Mouse (Mus musculus) layer of hippocampus, adult 18-20 months (tissue): Measurements from ENCODE around the gene Zfhx2. TPM values are rescaled to one million over a fixed set of nuclear protein-coding genes. Genes with fewer than 3 reads are reported as not detected.

ENCODE experiments used
- DNase-seq, 2 experiments: peaks; one replicate each; pipeline ENCODE4 v3.0.0; 2022; ENCODE audit warnings: low spot score in 2 of 2
- total RNA-seq, 2 experiments: library from RNA; stranded (reverse); gene quantifications; 2 replicates each; pipeline ENCODE4 v1.2.3; 2021

Zfhx2 gene
- total RNA-seq, 2 experiments from 2014 or later = 52.9 to 58.5 TPM

- no peak for DNase-seq
Measured at GRCm38 (mm10) chr14:55106990-55107389, 14.9 kb upstream of the Zfhx2 start.

GRCm38 (mm10) chr14:55105836-55106809 is 14.0 kb upstream of the Zfhx2 start, which contains the start of gene Ap1g2:
TSS of gene Ap1g2 (minus strand) at chr14:55106593.
- peak in 1 of 2 experiments; percentile 93 for DNase-seq

- no peak for DNase-seq
Measured at GRCm38 (mm10) chr14:55105386-55105785, 13.3 kb upstream of the Zfhx2 start.

GRCm38 (mm10) chr14:55104365-55104764 is 12.2 kb upstream of the Zfhx2 start:
- no peak for DNase-seq

- DNase-seq = no peak
Measured at GRCm38 (mm10) chr14:55102253-55102785, 10.2 kb upstream of the Zfhx2 start.

- peak in 1 of 2 experiments; percentile 84 for DNase-seq
Measured at GRCm38 (mm10) chr14:55101592-55101991, 9.5 kb upstream of the Zfhx2 start.

GRCm38 (mm10) chr14:55098067-55098466 is 5.9 kb upstream of the Zfhx2 start:
- no peak for DNase-seq

GRCm38 (mm10) chr14:55097646-55098045 is 5.5 kb upstream of the Zfhx2 start:
- DNase-seq = no peak

GRCm38 (mm10) chr14:55096573-55097087 is 4.5 kb upstream of the Zfhx2 start:
- no peak for DNase-seq

- no peak for DNase-seq
Measured at GRCm38 (mm10) chr14:55095671-55096070, 3.5 kb upstream of the Zfhx2 start.

- DNase-seq = no peak
Measured at GRCm38 (mm10) chr14:55095263-55095662, 3.1 kb upstream of the Zfhx2 start.

GRCm38 (mm10) chr14:55094704-55095231 is 2.6 kb upstream of the Zfhx2 start, which contains the start of gene Thtpa:
TSS of gene Thtpa (plus strand) at chr14:55094784.
- DNase-seq = peak; percentile 75 to 83

GRCm38 (mm10) chr14:55093927-55094326 is 1.8 kb upstream of the Zfhx2 start:
- DNase-seq = no peak

GRCm38 (mm10) chr14:55091209-55091865 is 787 bp downstream of the Zfhx2 start:
- no peak for DNase-seq

- peak in 1 of 2 experiments; percentile 78 for DNase-seq
Measured at GRCm38 (mm10) chr14:55089199-55089947, 2.8 kb downstream of the Zfhx2 start.

GRCm38 (mm10) chr14:55086009-55086514 is 6.1 kb downstream of the Zfhx2 start:
- no peak for DNase-seq

GRCm38 (mm10) chr14:55085324-55086008 is 6.7 kb downstream of the Zfhx2 start:
- no peak for DNase-seq

GRCm38 (mm10) chr14:55083481-55083880 is 8.6 kb downstream of the Zfhx2 start:
- DNase-seq = no peak

- DNase-seq = no peak
Measured at GRCm38 (mm10) chr14:55081105-55081504, 11.0 kb downstream of the Zfhx2 start.
